Mouse (Mus musculus) adrenal gland (tissue): ENCODE measurements around the gene Klc1.

Experiments
- intact Hi-C: fragments of 180-260 bp; cut with DNase I; formaldehyde crosslinking; loops from one replicate; pipeline ENCODE4 v1.15.1; 2025

Gene Klc1

DNA sequence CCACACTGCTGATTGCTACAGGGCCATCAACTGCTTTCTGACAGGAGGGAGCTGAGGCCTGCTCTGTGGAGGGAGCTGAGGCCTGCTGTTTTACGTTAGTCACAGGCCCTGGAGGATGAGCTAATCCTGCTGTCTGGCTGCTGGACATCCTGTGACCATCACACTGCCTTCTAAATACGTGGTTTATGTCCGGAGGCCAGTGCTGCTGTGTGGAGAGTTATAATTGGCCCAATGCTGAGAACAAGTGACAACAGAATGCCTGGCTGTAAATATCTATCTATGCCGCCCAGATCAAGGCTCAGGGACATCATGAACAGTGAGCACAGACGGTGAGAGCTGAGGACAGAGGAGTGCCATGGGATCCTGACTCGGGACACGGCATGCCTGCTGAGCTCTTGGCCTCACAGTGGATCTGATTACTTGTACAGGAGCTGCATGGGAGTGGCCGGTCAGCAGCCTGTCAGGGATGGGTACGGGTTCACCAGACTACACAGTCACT, 89.7 kb downstream of the Klc1 start:
- intact Hi-C loops: no loop called here

DNA sequence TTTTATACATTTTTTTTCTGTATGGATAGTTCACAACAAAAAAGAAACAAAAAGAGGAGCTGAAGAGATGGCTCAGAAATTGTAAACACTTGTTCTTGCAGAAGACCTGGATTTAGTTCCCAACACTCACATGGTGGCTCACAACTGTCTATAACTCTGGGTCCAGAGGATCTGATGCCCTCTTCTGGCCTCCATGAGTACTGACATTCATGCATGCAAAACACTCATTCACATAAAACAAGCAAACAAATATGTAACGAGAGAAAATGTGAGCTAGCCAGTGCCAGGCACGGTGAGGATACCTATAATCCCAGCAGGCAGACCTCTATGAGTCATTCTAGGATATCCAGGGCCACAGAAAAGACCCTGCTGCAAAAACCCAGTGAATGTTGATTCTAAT, 92.6 kb downstream of the Klc1 start:
- intact Hi-C loops: no loop called here

DNA sequence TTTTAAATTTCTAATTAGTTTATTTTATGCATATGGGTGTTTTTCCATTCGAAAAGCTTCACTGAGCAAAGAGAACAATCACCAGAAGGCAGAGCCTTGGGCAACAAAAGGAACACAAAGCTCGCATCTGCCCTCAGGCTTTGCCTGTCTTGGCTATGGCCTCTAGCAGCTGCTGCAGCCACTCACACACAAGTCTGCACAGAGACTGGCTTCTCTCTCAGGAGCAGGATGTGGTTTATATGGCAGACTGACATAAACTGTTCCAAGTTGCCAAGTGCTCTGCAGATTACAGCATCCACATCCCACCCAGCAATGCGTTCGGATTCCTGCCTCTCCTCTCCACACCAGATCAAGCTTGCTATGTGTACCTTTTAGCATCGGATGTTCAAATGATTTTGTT, 93.1 kb downstream of the Klc1 start:
- intact Hi-C loops: no loop called here

GRCm38 (mm10) chr12:111853011-111853436, 94.4 kb downstream of the Klc1 start:
- intact Hi-C loops: no loop called here

GRCm38 (mm10) chr12:111853546-111853945, 94.9 kb downstream of the Klc1 start:
- intact Hi-C loops: no loop called here

DNA sequence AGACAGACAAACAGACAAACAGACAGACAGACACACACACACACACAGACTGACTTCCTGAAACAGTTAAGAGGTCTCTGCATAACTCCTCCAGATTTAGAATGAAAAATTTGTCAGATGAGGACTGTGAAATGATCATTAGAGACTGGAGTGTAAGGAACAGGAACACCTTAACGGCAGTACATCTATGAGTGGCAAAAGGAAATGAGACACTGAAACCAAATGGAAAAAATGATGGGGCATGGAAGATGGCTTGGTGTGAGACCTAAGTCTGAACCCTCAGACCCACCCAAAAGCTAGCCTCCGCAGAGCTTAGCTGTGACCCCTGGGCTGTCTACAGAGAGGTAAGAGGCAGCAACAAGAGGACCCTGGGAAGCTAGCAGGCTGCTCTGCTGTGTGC, 96.8 kb downstream of the Klc1 start:
- intact Hi-C loops: no loop called here
